Mouse (Mus musculus) inflammation-experienced regulatory T-cells, adult 16 weeks (primary cell): ENCODE results near the gene Rapgef1. TPM values are rescaled to one million over a fixed set of nuclear protein-coding genes. Genes with fewer than 3 reads are reported as not detected.

Experiments used
- polyA plus RNA-seq: library from polyadenylated mRNA; unstranded; fragments of 100-300 nt; shearing (Covaris generic); gene quantifications from one replicate; pipeline ENCODE4 v1.2.1, GENCODE M21; 2017

The Rapgef1 gene
- polyA plus RNA-seq, result 8.0 TPM

GRCm38 (mm10) chr2:29619484-29620300 is at the start of gene Rapgef1:
Gene Rapgef1, plus strand, starts transcription at chr2:29619720.

DNA sequence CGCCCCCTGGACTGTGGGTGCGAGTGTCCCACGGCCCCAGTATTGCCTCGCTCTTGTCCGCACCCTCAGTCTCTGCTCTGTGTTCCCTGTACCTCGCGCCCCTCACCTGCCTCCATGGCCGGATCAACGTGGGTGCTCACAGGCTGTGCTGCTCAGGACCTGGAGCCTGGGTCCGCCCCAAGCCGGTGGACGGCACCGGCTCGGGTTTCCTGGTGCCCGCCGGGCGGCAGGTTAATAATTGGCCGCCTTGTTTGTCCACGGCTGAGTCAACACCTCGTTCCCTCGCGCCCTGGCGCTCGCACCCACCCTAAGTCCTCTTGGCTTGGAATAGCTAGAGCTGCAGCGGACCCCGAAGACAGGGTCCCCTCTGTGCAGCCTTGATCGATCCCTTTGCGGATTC is 132.0 kb downstream of the Rapgef1 start, which contains the start of gene Gm13420:
Gm13420 (minus strand) TSS at position 189 of the 400 bp plus-strand sequence.

DNA sequence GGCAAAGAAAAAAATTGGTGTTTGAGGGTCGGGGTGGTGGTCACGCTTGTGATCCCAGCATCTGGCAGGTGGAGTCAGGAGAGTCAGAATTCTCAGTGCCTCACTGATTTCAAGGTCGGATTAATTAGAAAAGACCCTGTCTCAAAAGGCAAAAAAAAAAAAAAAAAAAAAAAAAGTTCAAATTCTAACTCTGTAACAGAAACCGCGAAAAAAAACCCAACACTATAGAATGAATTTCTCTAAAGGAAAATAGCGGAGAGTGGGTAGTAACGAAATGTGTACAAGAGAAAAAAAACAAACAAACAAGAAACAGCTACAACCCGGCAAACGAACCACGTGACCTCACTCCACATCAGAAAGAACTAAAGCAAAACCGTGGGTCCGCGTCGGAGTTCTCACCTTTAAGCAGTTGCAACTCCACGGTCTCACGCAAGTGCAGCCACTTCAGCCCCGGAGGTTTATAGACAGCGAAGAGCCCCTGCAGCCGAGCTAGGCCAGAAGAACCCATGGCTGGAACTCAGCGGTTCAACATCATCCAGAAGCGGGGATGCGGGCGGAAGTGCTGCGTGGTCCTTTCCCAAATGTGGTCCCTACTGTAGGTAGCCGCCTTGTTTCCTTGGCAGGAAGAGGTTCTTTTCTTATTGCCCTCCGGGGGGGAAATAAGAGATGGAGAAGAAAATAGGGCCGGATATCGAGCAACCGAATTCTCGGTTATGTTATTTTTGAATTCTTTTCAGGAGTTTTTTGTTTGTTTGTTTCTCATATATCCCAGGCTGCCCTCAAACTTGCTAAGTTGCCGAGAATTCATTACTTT is 167.8 kb downstream of the Rapgef1 start, which contains the start of gene Coq4:
Coq4 (plus strand) TSS at position 390 of the 814 bp plus-strand sequence.

DNA sequence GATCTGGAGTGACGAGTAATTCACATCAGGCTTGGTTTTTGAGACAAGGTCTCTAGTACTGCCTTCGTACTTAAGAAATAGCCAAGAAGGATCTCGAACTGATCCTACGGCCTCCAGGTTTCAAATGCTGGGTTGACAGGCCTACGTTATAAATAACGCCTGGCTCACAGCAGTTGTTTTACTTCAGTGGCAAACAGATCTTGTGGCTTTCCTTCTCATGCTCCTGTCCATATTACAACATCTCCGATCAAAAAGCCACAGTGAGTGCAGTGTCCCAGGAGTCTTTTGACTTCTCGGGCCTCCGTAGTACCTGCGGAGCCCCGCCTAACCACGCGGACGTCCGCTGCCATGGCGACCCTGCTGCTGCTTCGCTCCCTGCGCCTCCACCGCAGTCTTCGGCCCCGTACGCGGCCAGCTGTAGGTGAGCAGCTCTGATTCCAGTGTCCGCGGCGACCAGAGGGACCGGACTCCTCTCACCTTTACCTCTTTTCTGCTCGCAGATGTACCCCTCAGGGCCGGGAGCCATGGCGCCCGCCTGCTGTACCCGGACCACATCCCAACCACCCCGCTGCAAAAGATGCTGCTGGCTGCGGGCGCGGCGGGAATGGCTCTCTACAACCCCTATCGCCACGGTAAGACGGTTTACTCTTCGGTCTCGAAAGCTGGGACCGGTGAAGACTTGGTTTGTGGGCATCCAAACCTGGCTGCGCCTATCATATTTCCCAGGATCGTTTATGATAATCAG is 168.6 kb downstream of the Rapgef1 start, which contains the start of gene Trub2:
Trub2 (minus strand) TSS at position 566 of the 745 bp plus-strand sequence.

Other genes starting within 250 kb of the Rapgef1 start
- not detected for gene Gm13420, start 132.0 kb downstream of the Rapgef1 start, polyA plus RNA-seq
- gene Gm13547, start 139.6 kb downstream of the Rapgef1 start, polyA plus RNA-seq, result 0.61 TPM
- gene Coq4, start 167.8 kb downstream of the Rapgef1 start, polyA plus RNA-seq, result 10.7 TPM
- gene Trub2, start 168.8 kb downstream of the Rapgef1 start, polyA plus RNA-seq, result 41.5 TPM
- gene Slc27a4, start 182.9 kb downstream of the Rapgef1 start, polyA plus RNA-seq, result 3.7 TPM
- 19.7 TPM for gene Urm1, start 200.4 kb downstream of the Rapgef1 start, polyA plus RNA-seq
- gene Cercam, start 249.4 kb downstream of the Rapgef1 start, polyA plus RNA-seq, result 0.41 TPM